Mouse (Mus musculus) embryonic facial prominence, embryonic 11.5 days (tissue): ENCODE measurements around the gene Fxyd5. TPM values are rescaled to one million over a fixed set of nuclear protein-coding genes. Genes with fewer than 3 reads are reported as not detected.
A peak's percentile ranks its signal among the peaks of the same experiment; 100 is the strongest.

ENCODE experiments used
- ATAC-seq: fragments of 200-750 bp; cut with Nextera tagmentation; replicated peaks from 2 replicates; pipeline ENCODE4 v1.8.0; 2017; ENCODE audit warnings: low read depth; ENCODE audit not compliant: insufficient number of reproducible peaks, low FRiP score, low TSS enrichment
- DNase-seq: peaks from one replicate; pipeline ENCODE4 v3.0.0-alpha.2; 2015; ENCODE audit warnings: low spot score
- H3K27ac ChIP-seq: fragments of 300-500 bp; sonication (generic); replicated peaks from 2 replicates; pipeline ENCODE4 v1.5.1; 2014; ENCODE audit warnings: mild to moderate bottlenecking, low read depth, low read length, control low read depth
- H3K27me3 ChIP-seq: fragments of 300-500 bp; sonication (generic); 2 replicates; pipeline ENCODE4 v1.6.1; 2014; ENCODE audit warnings: mild to moderate bottlenecking, low read length, moderate library complexity, mixed read lengths; ENCODE audit not compliant: control insufficient read depth, insufficient read depth
- H3K36me3 ChIP-seq: fragments of 300-500 bp; sonication (generic); replicated peaks from 2 replicates; pipeline ENCODE4 v1.6.1; 2014; ENCODE audit warnings: low read depth, mild to moderate bottlenecking, low read length, moderate library complexity, mixed read lengths; ENCODE audit not compliant: control insufficient read depth, insufficient read depth
- H3K4me1 ChIP-seq: fragments of 300-500 bp; sonication (generic); 2 replicates; pipeline ENCODE4 v1.6.1; 2014; ENCODE audit warnings: low read length, mixed read lengths; ENCODE audit not compliant: control insufficient read depth, insufficient read depth
- H3K4me2 ChIP-seq: fragments of 300-500 bp; sonication (generic); 2 replicates; pipeline ENCODE4 v1.6.1; 2014; ENCODE audit warnings: low read depth, mild to moderate bottlenecking, control low read depth, low read length, moderate library complexity
- H3K4me3 ChIP-seq: fragments of 300-500 bp; sonication (generic); 2 replicates; pipeline ENCODE4 v1.5.1; 2014; ENCODE audit warnings: low read depth, low read length, control low read depth
- H3K9ac ChIP-seq: fragments of 300-500 bp; sonication (generic); replicated peaks from 2 replicates; pipeline ENCODE4 v1.6.1; 2014; ENCODE audit warnings: mild to moderate bottlenecking, control low read depth, low read length
- H3K9me3 ChIP-seq: fragments of 300-500 bp; sonication (generic); replicated peaks from 2 replicates; pipeline ENCODE4 v1.6.1; 2016; ENCODE audit warnings: mild to moderate bottlenecking, low read length, inconsistent platforms, mixed read lengths; ENCODE audit not compliant: control insufficient read depth
- WGBS: fragments of 180-500 bp; shearing (Covaris S2); extraction: QIAGEN DNeasy Blood & Tissue Kit; methylation state at CpG from one replicate; pipeline ENCODE4 v1.1.7; 2014; 5-methylcytosine and 5-hydroxymethylcytosine counted together
- polyA plus RNA-seq: library from polyadenylated mRNA; unstranded; fragments of >200 nt; fragmentation: Nextera tagmentation; extraction: Ambion mirVana; gene quantifications from 2 replicates; pipeline ENCODE4 v1.2.1, GENCODE M21; 2014

The Fxyd5 gene
- polyA plus RNA-seq, 1 experiment from 2014 or later: 10.3 TPM

- DNase-seq (no peak), ATAC-seq (no peak)
- no peak overlapping the region for H3K9ac ChIP-seq
- no peak overlapping the region for H3K27ac ChIP-seq
- H3K4me2 ChIP-seq: no peak overlapping the region
- H3K36me3 ChIP-seq: no peaks in the 10 kb centered on the region
- WGBS: 87% methylated on average over 7 of the region's 7 CpGs
- H3K27me3 ChIP-seq: peaks cover 8% of the 10 kb centered on the region; the same call in 1 of the 2 replicates
- H3K4me1 ChIP-seq: peaks cover 3% of the 10 kb centered on the region
- no peaks in the 10 kb centered on the region for H3K9me3 ChIP-seq
- H3K4me3 ChIP-seq: no peak overlapping the region
Measured at GRCm38 (mm10) chr7:31036917-31037316, 5.4 kb downstream of the Fxyd5 start.

- no peak for ATAC-seq
- H3K4me2 ChIP-seq: no peak overlapping the region
- no peak for DNase-seq
- no peak overlapping the region for H3K9ac ChIP-seq
- H3K36me3 ChIP-seq: no peaks in the 10 kb centered on the region
- no peak overlapping the region for H3K4me3 ChIP-seq
- WGBS: 80% methylated on average over 11 of the region's 11 CpGs
- no peaks in the 10 kb centered on the region for H3K27me3 ChIP-seq
- H3K4me1 ChIP-seq: no peaks in the 10 kb centered on the region
- H3K27ac ChIP-seq: no peak overlapping the region
- no peaks in the 10 kb centered on the region for H3K9me3 ChIP-seq
Measured at GRCm38 (mm10) chr7:31035291-31035690, 7.0 kb downstream of the Fxyd5 start.

GRCm38 (mm10) chr7:31034789-31035188 is 7.5 kb downstream of the Fxyd5 start:
- Histone ChIP-seq H3K4me3 (no peak overlapping the region), H3K36me3 (no peaks in the 10 kb centered on the region), H3K27me3 (no peaks in the 10 kb centered on the region), H3K27ac (no peak overlapping the region), H3K9ac (no peak overlapping the region), H3K9me3 (no peaks in the 10 kb centered on the region), H3K4me1 (no peaks in the 10 kb centered on the region), H3K4me2 (no peak overlapping the region)
- WGBS: 61% methylated on average over 11 of the region's 11 CpGs
- ATAC-seq (no peak), DNase-seq (no peak)

GRCm38 (mm10) chr7:31033409-31034165 is 8.7 kb downstream of the Fxyd5 start:
- Histone ChIP-seq H3K9me3 (no peaks in the 10 kb centered on the region), H3K27ac (no peak overlapping the region), H3K4me1 (no peaks in the 10 kb centered on the region), H3K4me2 (no peak overlapping the region), H3K27me3 (no peaks in the 10 kb centered on the region), H3K4me3 (no peak overlapping the region), H3K9ac (no peak overlapping the region), H3K36me3 (no peaks in the 10 kb centered on the region)
- ATAC-seq: no peak
- DNase-seq: no peak
- 71% methylated on average over 9 of the region's 9 CpGs for WGBS

GRCm38 (mm10) chr7:31031731-31032130 is 10.6 kb downstream of the Fxyd5 start:
- H3K4me3 ChIP-seq: no peak overlapping the region
- no peaks in the 10 kb centered on the region for H3K36me3 ChIP-seq
- H3K9ac ChIP-seq: no peak overlapping the region
- H3K27ac ChIP-seq: no peak overlapping the region
- 83% methylated on average over 7 of the region's 7 CpGs for WGBS
- DNase-seq (no peak), ATAC-seq (no peak)
- no peaks in the 10 kb centered on the region for H3K4me1 ChIP-seq
- H3K27me3 ChIP-seq: no peaks in the 10 kb centered on the region
- no peak overlapping the region for H3K4me2 ChIP-seq
- H3K9me3 ChIP-seq: no peaks in the 10 kb centered on the region

- H3K4me3 ChIP-seq: no peak overlapping the region
- no peak for DNase-seq
- no peaks in the 10 kb centered on the region for H3K4me1 ChIP-seq
- no peaks in the 10 kb centered on the region for H3K9me3 ChIP-seq
- no peak overlapping the region for H3K9ac ChIP-seq
- no peak overlapping the region for H3K27ac ChIP-seq
- H3K36me3 ChIP-seq: no peaks in the 10 kb centered on the region
- 77% methylated on average over 2 of the region's 2 CpGs for WGBS
- no peak overlapping the region for H3K4me2 ChIP-seq
- no peaks in the 10 kb centered on the region for H3K27me3 ChIP-seq
- no peak for ATAC-seq
Measured at GRCm38 (mm10) chr7:31030717-31031116, 11.6 kb downstream of the Fxyd5 start.

- 70% methylated on average over 8 of the region's 8 CpGs for WGBS
- no peak for DNase-seq
- Histone ChIP-seq H3K36me3 (no peaks in the 10 kb centered on the region), H3K4me2 (no peak overlapping the region), H3K27me3 (no peaks in the 10 kb centered on the region), H3K9me3 (no peaks in the 10 kb centered on the region), H3K4me3 (no peak overlapping the region), H3K4me1 (no peaks in the 10 kb centered on the region), H3K9ac (no peak overlapping the region), H3K27ac (no peak overlapping the region)
- no peak for ATAC-seq
Measured at GRCm38 (mm10) chr7:31028609-31029008, 13.7 kb downstream of the Fxyd5 start.

GRCm38 (mm10) chr7:31017104-31017901 is 25.0 kb downstream of the Fxyd5 start:
- no peaks in the 10 kb centered on the region for H3K9me3 ChIP-seq
- H3K36me3 ChIP-seq: no peaks in the 10 kb centered on the region
- ATAC-seq (peak; percentile 56; the same call in 1 of the 2 replicates), DNase-seq (peak; percentile 52)
- H3K4me1 ChIP-seq: no peaks in the 10 kb centered on the region
- no peak overlapping the region for H3K27ac ChIP-seq
- H3K4me3 ChIP-seq: no peak overlapping the region
- 55% methylated on average over 10 of the region's 10 CpGs for WGBS
- no peak overlapping the region for H3K9ac ChIP-seq
- no peak overlapping the region for H3K4me2 ChIP-seq
- no peaks in the 10 kb centered on the region for H3K27me3 ChIP-seq
